Mouse (Mus musculus) heart, embryonic 12.5 days (tissue): ENCODE measurements at regions not wholly inside any gene's neighbourhood (a gene's known extent, or its start where the extent isn't known, plus 50 kb on each side); places are given as distances from the start of the nearest gene placed in this dataset.

Experiments used
- ATAC-seq: fragments of 200-750 bp; cut with Nextera tagmentation; 2 replicates; pipeline ENCODE4 v1.8.0; 2017; ENCODE audit warnings: moderate TSS enrichment, moderate library complexity; ENCODE audit not compliant: insufficient number of reproducible peaks, low FRiP score
- H3K27ac ChIP-seq: fragments of 300-500 bp; sonication (generic); 2 replicates; pipeline ENCODE4 v1.5.1; 2016; ENCODE audit warnings: mild to moderate bottlenecking, moderate library complexity; ENCODE audit not compliant: poor library complexity, severe bottlenecking
- H3K27me3 ChIP-seq: fragments of 300-500 bp; sonication (generic); replicated peaks from 2 replicates; pipeline ENCODE4 v1.6.1; 2016; ENCODE audit warnings: mild to moderate bottlenecking, moderate library complexity
- H3K36me3 ChIP-seq: fragments of 300-500 bp; sonication (generic); 2 replicates; pipeline ENCODE4 v1.6.1; 2016; ENCODE audit warnings: mild to moderate bottlenecking, moderate library complexity
- H3K4me1 ChIP-seq: fragments of 300-500 bp; sonication (generic); replicated peaks from 2 replicates; pipeline ENCODE4 v1.6.1; 2016; ENCODE audit warnings: mild to moderate bottlenecking
- H3K4me2 ChIP-seq: fragments of 300-500 bp; sonication (generic); 2 replicates; pipeline ENCODE4 v1.6.1; 2016; ENCODE audit warnings: mild to moderate bottlenecking, moderate library complexity
- H3K4me3 ChIP-seq: fragments of 300-500 bp; sonication (generic); 2 replicates; pipeline ENCODE4 v1.5.1; 2016; ENCODE audit warnings: mild to moderate bottlenecking
- H3K9ac ChIP-seq: fragments of 300-500 bp; sonication (generic); 2 replicates; pipeline ENCODE4 v1.6.1; 2016; ENCODE audit warnings: mild to moderate bottlenecking, moderate library complexity
- H3K9me3 ChIP-seq: fragments of 300-500 bp; sonication (generic); replicated peaks from 2 replicates; pipeline ENCODE4 v1.6.1; 2016; ENCODE audit warnings: mild to moderate bottlenecking, moderate library complexity
- WGBS: fragments of 180-500 bp; shearing (Covaris S2); methylation state at CpG from one replicate; pipeline ENCODE4 v1.1.7; 2016; 5-methylcytosine and 5-hydroxymethylcytosine counted together

- H3K27ac ChIP-seq: no peak overlapping the region
- H3K27me3 ChIP-seq: no peaks in the 10 kb centered on the region
- no peak overlapping the region for H3K9ac ChIP-seq
- H3K9me3 ChIP-seq: no peaks in the 10 kb centered on the region
- H3K36me3 ChIP-seq: no peaks in the 10 kb centered on the region
- ATAC-seq: no peak
- WGBS: 75% methylated on average over 14 of the region's 14 CpGs
- no peaks in the 10 kb centered on the region for H3K4me1 ChIP-seq
- no peak overlapping the region for H3K4me2 ChIP-seq
- no peak overlapping the region for H3K4me3 ChIP-seq
These were observed 131.4 kb downstream of the Pja2 start for GRCm38 (mm10) chr17:64200092-64200877.

- Histone ChIP-seq H3K9me3 (no peaks in the 10 kb centered on the region), H3K4me2 (no peak overlapping the region), H3K4me1 (no peaks in the 10 kb centered on the region), H3K27ac (no peak overlapping the region), H3K36me3 (no peaks in the 10 kb centered on the region), H3K9ac (no peak overlapping the region), H3K27me3 (no peaks in the 10 kb centered on the region), H3K4me3 (no peak overlapping the region)
- ATAC-seq: no peak
- 82% methylated on average over 10 of the region's 10 CpGs for WGBS
These were observed 132.3 kb downstream of the Pja2 start for GRCm38 (mm10) chr17:64199241-64199933.

- Histone ChIP-seq H3K4me2 (no peak overlapping the region), H3K4me1 (no peaks in the 10 kb centered on the region), H3K27ac (no peak overlapping the region), H3K4me3 (no peak overlapping the region), H3K9me3 (no peaks in the 10 kb centered on the region), H3K36me3 (no peaks in the 10 kb centered on the region), H3K9ac (no peak overlapping the region), H3K27me3 (no peaks in the 10 kb centered on the region)
- WGBS: 73% methylated on average over 10 of the region's 10 CpGs
- no peak for ATAC-seq
These were observed 135.3 kb downstream of the Pja2 start for GRCm38 (mm10) chr17:64196437-64196836.

GRCm38 (mm10) chr17:64193055-64193454 is 138.7 kb downstream of the Pja2 start:
- 78% methylated on average over 6 of the region's 6 CpGs for WGBS

More at GRCm38 (mm10) chr17:64193055-64193454, 138.7 kb downstream of the Pja2 start:
- Histone ChIP-seq H3K36me3 (no peaks in the 10 kb centered on the region), H3K27me3 (no peaks in the 10 kb centered on the region), H3K4me2 (no peak overlapping the region), H3K9ac (no peak overlapping the region), H3K9me3 (no peaks in the 10 kb centered on the region), H3K27ac (no peak overlapping the region), H3K4me3 (no peak overlapping the region), H3K4me1 (no peaks in the 10 kb centered on the region)
- no peak for ATAC-seq
